Mouse (Mus musculus) limb, embryonic 14.5 days (tissue): Measurements from ENCODE around the gene Ccdc163. TPM values are rescaled to one million over a fixed set of nuclear protein-coding genes. Genes with fewer than 3 reads are reported as not detected.

Experiments
- ATAC-seq: fragments of 200-750 bp; cut with Nextera tagmentation; 2 replicates; pipeline ENCODE4 v1.8.0; 2017; ENCODE audit warnings: low read depth, moderate number of reproducible peaks, moderate TSS enrichment; ENCODE audit not compliant: low FRiP score
- DNase-seq: peaks from one replicate; pipeline ENCODE4 v3.0.0-alpha.2; 2015; ENCODE audit warnings: low spot score
- H3K27ac ChIP-seq: fragments of 300-500 bp; sonication (generic); replicated peaks from 2 replicates; pipeline ENCODE4 v1.5.1; 2014; ENCODE audit warnings: low read depth, mild to moderate bottlenecking, low read length, moderate library complexity, mixed read lengths
- H3K27me3 ChIP-seq: fragments of 300-500 bp; sonication (generic); 2 replicates; pipeline ENCODE4 v1.6.1; 2014; ENCODE audit warnings: low read length, mixed read lengths; ENCODE audit not compliant: control insufficient read depth, insufficient read depth
- H3K36me3 ChIP-seq: fragments of 300-500 bp; sonication (generic); 2 replicates; pipeline ENCODE4 v1.6.1; 2014; ENCODE audit warnings: mild to moderate bottlenecking, low read length, moderate library complexity, mixed read lengths; ENCODE audit not compliant: control insufficient read depth, insufficient read depth
- H3K4me1 ChIP-seq: fragments of 300-500 bp; sonication (generic); 2 replicates; pipeline ENCODE4 v1.6.1; 2014; ENCODE audit warnings: antibody characterized with exemption, low read length, mixed read lengths; ENCODE audit not compliant: control insufficient read depth, insufficient read depth
- H3K4me2 ChIP-seq: fragments of 300-500 bp; sonication (generic); replicated peaks from 2 replicates; pipeline ENCODE4 v1.6.1; 2014; ENCODE audit warnings: low read depth, mild to moderate bottlenecking, low read length, moderate library complexity; ENCODE audit not compliant: severe bottlenecking
- H3K4me3 ChIP-seq: fragments of 300-500 bp; sonication (generic); replicated peaks from 2 replicates; pipeline ENCODE4 v1.5.1; 2014; ENCODE audit warnings: low read length
- H3K9ac ChIP-seq: fragments of 300-500 bp; sonication (generic); 2 replicates; pipeline ENCODE4 v1.6.1; 2014; ENCODE audit warnings: mild to moderate bottlenecking, low read depth, low read length, moderate library complexity; ENCODE audit not compliant: severe bottlenecking
- H3K9me3 ChIP-seq: fragments of 300-500 bp; sonication (generic); 2 replicates; pipeline ENCODE4 v1.6.1; 2016; ENCODE audit warnings: low read length; ENCODE audit not compliant: control insufficient read depth
- POLR2A ChIP-seq: fragments of 200-500 bp; IDR thresholded peaks from 2 replicates; pipeline ENCODE4 v1.8.0; 2012; ENCODE audit warnings: inconsistent platforms, mild to moderate bottlenecking, moderate library complexity, borderline replicate concordance; ENCODE audit not compliant: insufficient read depth, insufficient read length; ENCODE audit errors: extremely low read depth
- WGBS: fragments of 180-500 bp; shearing (Covaris S2); extraction: QIAGEN DNeasy Blood & Tissue Kit; methylation state at CpG from one replicate; pipeline ENCODE4 v1.1.7; 2014; 5-methylcytosine and 5-hydroxymethylcytosine counted together
- polyA plus RNA-seq, 2 experiments: library from polyadenylated mRNA; depleted of rRNA in 1 of 2; stranded (reverse) in 1 of 2; unstranded in 1 of 2; fragments of >200 nt; fragmentation: Nextera tagmentation in 1 of 2; extraction: Ambion mirVana in 1 of 2; gene quantifications; 2 replicates each; pipeline versions ENCODE4 v1.2.1 to v1.2.3; 2012 to 2014

Gene Ccdc163
- polyA plus RNA-seq, 2 experiments: 24.3 to 53.7 TPM

GRCm38 (mm10) chr4:116780541-116780940 is 72.2 kb downstream of the Ccdc163 start:
- no peak for TF ChIP-seq POLR2A
- H3K27ac ChIP-seq: no peak overlapping the region
- ATAC-seq: no peak
- H3K9me3 ChIP-seq: no peaks in the 10 kb centered on the region
- no peak overlapping the region for H3K4me3 ChIP-seq
- no peaks in the 10 kb centered on the region for H3K36me3 ChIP-seq
- no peaks in the 10 kb centered on the region for H3K27me3 ChIP-seq
- 53% methylated on average over 2 of the region's 2 CpGs for WGBS
- no peak overlapping the region for H3K4me2 ChIP-seq
- no peaks in the 10 kb centered on the region for H3K4me1 ChIP-seq
- no peak for DNase-seq
- no peak overlapping the region for H3K9ac ChIP-seq

GRCm38 (mm10) chr4:116781366-116781765 is 73.1 kb downstream of the Ccdc163 start:
- Histone ChIP-seq H3K4me1 (no peaks in the 10 kb centered on the region), H3K4me2 (no peak overlapping the region), H3K36me3 (no peaks in the 10 kb centered on the region), H3K4me3 (no peak overlapping the region), H3K27me3 (no peaks in the 10 kb centered on the region), H3K9ac (no peak overlapping the region), H3K27ac (no peak overlapping the region), H3K9me3 (0 out of 2 replicates have a peak, but pooled peaks cover 2% of the 10 kb centered on the region)
- DNase-seq: no peak
- WGBS: 48% methylated on average over 2 of the region's 2 CpGs
- TF ChIP-seq POLR2A: no peak
- no peak for ATAC-seq

GRCm38 (mm10) chr4:116782171-116782570 is 73.9 kb downstream of the Ccdc163 start:
- TF ChIP-seq POLR2A: no peak
- no peaks in the 10 kb centered on the region for H3K36me3 ChIP-seq
- DNase-seq (no peak), ATAC-seq (no peak)
- H3K9me3 ChIP-seq: 0 out of 2 replicates have a peak, but pooled peaks cover 5% of the 10 kb centered on the region
- no peaks in the 10 kb centered on the region for H3K4me1 ChIP-seq
- H3K27me3 ChIP-seq: no peaks in the 10 kb centered on the region
- no peak overlapping the region for H3K9ac ChIP-seq
- H3K4me3 ChIP-seq: no peak overlapping the region
- no peak overlapping the region for H3K4me2 ChIP-seq
- WGBS: 34% methylated on average over 8 of the region's 8 CpGs
- H3K27ac ChIP-seq: no peak overlapping the region

GRCm38 (mm10) chr4:116786587-116786986 is 78.3 kb downstream of the Ccdc163 start:
- Histone ChIP-seq H3K9ac (no peak overlapping the region), H3K27ac (no peak overlapping the region), H3K9me3 (0 out of 2 replicates have a peak, but pooled peaks cover 5% of the 10 kb centered on the region), H3K4me1 (peaks cover 3% of the 10 kb centered on the region; the same call in 1 of the 2 replicates), H3K36me3 (no peaks in the 10 kb centered on the region), H3K4me3 (no peak overlapping the region), H3K4me2 (no peak overlapping the region), H3K27me3 (no peaks in the 10 kb centered on the region)
- 94% methylated on average over 1 of the region's 1 CpGs for WGBS
- TF ChIP-seq POLR2A: no peak
- ATAC-seq (no peak), DNase-seq (no peak)

- WGBS: 38% methylated on average over 7 of the region's 7 CpGs
- 0 out of 2 replicates have a peak overlapping the region, but pooled peaks have one; percentile 45 for H3K27ac ChIP-seq
Observed at GRCm38 (mm10) chr4:116787985-116788760, 79.9 kb downstream of the Ccdc163 start.

More at GRCm38 (mm10) chr4:116787985-116788760, 79.9 kb downstream of the Ccdc163 start:
- DNase-seq: peak; percentile 52
- Histone ChIP-seq H3K4me2 (no peak overlapping the region), H3K27me3 (no peaks in the 10 kb centered on the region), H3K9ac (no peak overlapping the region), H3K4me1 (peaks cover 3% of the 10 kb centered on the region; the same call in 1 of the 2 replicates), H3K4me3 (no peak overlapping the region), H3K9me3 (0 out of 2 replicates have a peak, but pooled peaks cover 5% of the 10 kb centered on the region), H3K36me3 (no peaks in the 10 kb centered on the region)
- TF ChIP-seq POLR2A: no peak
- ATAC-seq: no peak
